Mouse (Mus musculus): ENCODE measurements at regions not wholly inside any gene's neighbourhood (a gene's known extent, or its start where the extent isn't known, plus 50 kb on each side); places are given as distances from the start of the nearest gene placed in this dataset.

- TF ChIP-seq CTCF (IDR thresholded peaks at IDR 0.05; ENCODE audit: control insufficient read depth, insufficient read depth, low read length) (no peak), POLR2A (IDR thresholded peaks at IDR 0.05; ENCODE audit: borderline replicate concordance, control insufficient read depth, low read depth, low read length) (no peak)
Measured at GRCm38 (mm10) chr9:111746151-111746550, 56.0 kb upstream of the Stac start.

Data from bone marrow, adult 2 months (tissue).